In genomic region chr5:97097631-97098041, GRCm38 (mm10) we compare ENCODE assay signal across 14 mouse cellular contexts. TPM values are rescaled to one million over a fixed set of nuclear protein-coding genes. Genes with fewer than 3 reads are reported as not detected.
DNase-seq lines count a peak whose midpoint lies in the region; ATAC-seq and TF ChIP-seq lines count a peak whose summit lies in the region.
"Had no signal": no experiment of that assay in that cellular context is flagged by ENCODE, and none has a peak within 500 bp of the region (broad histone marks: within the 10 kb centered on the region; RNA-seq: fewer than 3 reads in every experiment).

No protein-coding gene starts in this region.

- H3K27me3 ChIP-seq in embryonic facial prominence, embryonic 11.5 days (ENCODE audit: control insufficient read depth, insufficient read depth, low read length), result no peaks in the 10 kb centered on the region
- no peaks in the 10 kb centered on the region for H3K27me3 ChIP-seq in embryonic facial prominence, embryonic 10.5 days (replicated peaks; ENCODE audit: low read depth, poor library complexity, severe bottlenecking)
- H3K27me3 ChIP-seq in intestine, embryonic 14.5 days (replicated peaks; ENCODE audit: control insufficient read depth, insufficient read depth, low read length), result no peaks in the 10 kb centered on the region
- no peaks in the 10 kb centered on the region for H3K27me3 ChIP-seq in intestine, postnatal 0 days (replicated peaks; ENCODE audit: control insufficient read depth, insufficient read depth, low read length)
- H3K27me3 ChIP-seq in midbrain, embryonic 15.5 days (replicated peaks), result no peaks in the 10 kb centered on the region
- H3K27me3 ChIP-seq: liver, embryonic 13.5 days had no signal

- WGBS in embryonic facial prominence, embryonic 11.5 days, result 70% methylated on average over 9 of the region's 9 CpGs
- WGBS in embryonic facial prominence, embryonic 10.5 days, result 74% methylated on average over 9 of the region's 9 CpGs
- WGBS in intestine, embryonic 14.5 days, result 61% methylated on average over 9 of the region's 9 CpGs
- 71% methylated on average over 9 of the region's 9 CpGs for WGBS in intestine, postnatal 0 days
- 67% methylated on average over 9 of the region's 9 CpGs for WGBS in midbrain, embryonic 15.5 days

- no peaks in the 10 kb centered on the region for H3K4me1 ChIP-seq in embryonic facial prominence, embryonic 11.5 days (ENCODE audit: control insufficient read depth, insufficient read depth, low read length)
- H3K4me1 ChIP-seq in embryonic facial prominence, embryonic 10.5 days, result no peaks in the 10 kb centered on the region
- H3K4me1 ChIP-seq in intestine, embryonic 14.5 days (replicated peaks; ENCODE audit: control insufficient read depth, insufficient read depth, low read length), result no peaks in the 10 kb centered on the region
- H3K4me1 ChIP-seq in intestine, postnatal 0 days (replicated peaks; ENCODE audit: control insufficient read depth, insufficient read depth, low read length), result no peaks in the 10 kb centered on the region
- no peaks in the 10 kb centered on the region for H3K4me1 ChIP-seq in midbrain, embryonic 15.5 days
- H3K4me1 ChIP-seq: liver, embryonic 13.5 days had no signal

- no peak overlapping the region for H3K27ac ChIP-seq in embryonic facial prominence, embryonic 11.5 days (replicated peaks; ENCODE audit: low read depth, low read length)
- no peak overlapping the region for H3K27ac ChIP-seq in embryonic facial prominence, embryonic 10.5 days (replicated peaks)
- no peak overlapping the region for H3K27ac ChIP-seq in intestine, embryonic 14.5 days (ENCODE audit: low read depth)
- H3K27ac ChIP-seq in intestine, postnatal 0 days (ENCODE audit: low read depth, low read length), result no peak overlapping the region; the same call in 1 of the 2 replicates
- H3K27ac ChIP-seq in midbrain, embryonic 15.5 days, result no peak overlapping the region
- H3K27ac ChIP-seq: liver, embryonic 13.5 days had no signal

- no peak overlapping the region for H3K4me2 ChIP-seq in embryonic facial prominence, embryonic 11.5 days (ENCODE audit: low read depth, low read length)
- no peak overlapping the region for H3K4me2 ChIP-seq in intestine, embryonic 14.5 days (ENCODE audit: low read length)
- no peak overlapping the region for H3K4me2 ChIP-seq in intestine, postnatal 0 days (replicated peaks; ENCODE audit: low read depth)
- H3K4me2 ChIP-seq in midbrain, embryonic 15.5 days, result no peak overlapping the region
- H3K4me2 ChIP-seq: liver, embryonic 13.5 days had no signal

- ATAC-seq in embryonic facial prominence, embryonic 11.5 days (replicated peaks; ENCODE audit: insufficient number of reproducible peaks, low FRiP score, low TSS enrichment, low read depth), result peak; percentile 72; the same call in 1 of the 2 replicates
- 0 out of 2 replicates have a peak, but pooled peaks have one; percentile 32 for ATAC-seq in intestine, embryonic 14.5 days (replicated peaks; ENCODE audit: low FRiP score, low TSS enrichment, low read depth)
- no peak for ATAC-seq in intestine, postnatal 0 days
- 0 out of 2 replicates have a peak, but pooled peaks have one; percentile 15 for ATAC-seq in common myeloid progenitor, adult 5-6 weeks (replicated peaks; ENCODE audit: low read depth, poor library complexity, severe bottlenecking)
- peak; percentile 68; the same call in 1 of the 2 replicates for ATAC-seq in midbrain, embryonic 15.5 days (replicated peaks)
- ATAC-seq: activated CD4-positive, CD25-positive, alpha-beta regulatory T cell, adult 4 months had no signal

- no peak overlapping the region for H3K9ac ChIP-seq in embryonic facial prominence, embryonic 11.5 days (replicated peaks; ENCODE audit: low read length)
- H3K9ac ChIP-seq in intestine, embryonic 14.5 days (ENCODE audit: low read length), result no peak overlapping the region
- H3K9ac ChIP-seq in intestine, postnatal 0 days (ENCODE audit: low read depth, low read length), result no peak overlapping the region
- no peak overlapping the region for H3K9ac ChIP-seq in midbrain, embryonic 15.5 days
- H3K9ac ChIP-seq: liver, embryonic 13.5 days had no signal

- H3K9me3 ChIP-seq in embryonic facial prominence, embryonic 11.5 days (replicated peaks; ENCODE audit: control insufficient read depth, low read length), result no peaks in the 10 kb centered on the region
- H3K9me3 ChIP-seq in embryonic facial prominence, embryonic 10.5 days, result no peaks in the 10 kb centered on the region
- H3K9me3 ChIP-seq in intestine, embryonic 14.5 days (ENCODE audit: control insufficient read depth, low read length), result no peaks in the 10 kb centered on the region
- no peaks in the 10 kb centered on the region for H3K9me3 ChIP-seq in intestine, postnatal 0 days (ENCODE audit: control insufficient read depth)
- H3K9me3 ChIP-seq in midbrain, embryonic 15.5 days, result no peaks in the 10 kb centered on the region
- H3K9me3 ChIP-seq: liver, embryonic 13.5 days had no signal

- no peak for DNase-seq in embryonic facial prominence, embryonic 11.5 days (ENCODE audit: low spot score)
- no peak for DNase-seq in embryonic facial prominence, embryonic 10.5 days (ENCODE audit: low spot score)
- DNase-seq in intestine, embryonic 14.5 days (ENCODE audit: low spot score), result no peak
- DNase-seq in right cerebral cortex, postnatal 10 days (ENCODE audit: low spot score in 2 of 2), result no peak
- DNase-seq in thymus, postnatal 4 days, result no peak
- DNase-seq: cerebellum, adult 9-11 months; gastrocnemius, postnatal 36 days; liver, embryonic 13.5 days; lung, postnatal 4 days had no signal

- no peak for TF ChIP-seq CTCF in intestine, postnatal 0 days (IDR thresholded peaks at IDR 0.05; ENCODE audit: low read depth)

- no peak overlapping the region for H3K4me3 ChIP-seq in embryonic facial prominence, embryonic 11.5 days (ENCODE audit: low read depth, low read length)
- no peak overlapping the region for H3K4me3 ChIP-seq in embryonic facial prominence, embryonic 10.5 days
- no peak overlapping the region for H3K4me3 ChIP-seq in intestine, embryonic 14.5 days (ENCODE audit: low read depth, low read length)
- no peak overlapping the region for H3K4me3 ChIP-seq in intestine, postnatal 0 days (ENCODE audit: low read depth, low read length)
- H3K4me3 ChIP-seq in midbrain, embryonic 15.5 days, result no peak overlapping the region
- H3K4me3 ChIP-seq: liver, embryonic 13.5 days; myocyte had no signal

- no peaks in the 10 kb centered on the region for H3K36me3 ChIP-seq in embryonic facial prominence, embryonic 11.5 days (replicated peaks; ENCODE audit: control insufficient read depth, insufficient read depth, low read depth, low read length)
- peaks cover 51% of the 10 kb centered on the region for H3K36me3 ChIP-seq in embryonic facial prominence, embryonic 10.5 days (replicated peaks)
- H3K36me3 ChIP-seq in intestine, embryonic 14.5 days (ENCODE audit: control insufficient read depth, insufficient read depth, low read length), result no peaks in the 10 kb centered on the region; the same call in 1 of the 2 replicates
- no peaks in the 10 kb centered on the region for H3K36me3 ChIP-seq in intestine, postnatal 0 days (ENCODE audit: control insufficient read depth, insufficient read depth)
- peaks cover 21% of the 10 kb centered on the region for H3K36me3 ChIP-seq in midbrain, embryonic 15.5 days (replicated peaks)

RNA-seq across cellular contexts. Expression of gene Paqr3, which starts 13.8 kb away (rescaled TPM):
- 9.3 and 10.4 TPM in 2 replicates for polyA plus RNA-seq in embryonic facial prominence, embryonic 11.5 days (2014; fragmentation: Nextera tagmentation; extraction: Ambion mirVana)
- polyA plus RNA-seq in embryonic facial prominence, embryonic 10.5 days (2016; fragmentation: Nextera tagmentation; extraction: Ambion mirVana), result 7.7 and 8.7 TPM in 2 replicates
- 3.6 and 4.1 TPM in 2 replicates for polyA plus RNA-seq in intestine, embryonic 14.5 days (2014; fragmentation: Nextera tagmentation; extraction: Ambion mirVana)
- 0.50 and 0.69 TPM in 2 replicates for polyA plus RNA-seq in intestine, postnatal 0 days (2015; fragmentation: Nextera tagmentation; extraction: Ambion mirVana)
- 2.9 and 3.9 TPM in 2 replicates for total RNA-seq in common myeloid progenitor, adult 5-6 weeks (2017)
- polyA plus RNA-seq in midbrain, embryonic 15.5 days (2015; fragmentation: Nextera tagmentation; extraction: Ambion mirVana), result 26.7 and 28.3 TPM in 2 replicates
